Mouse (Mus musculus) hindbrain, embryonic 14.5 days (tissue): ENCODE measurements around the gene Fstl3. TPM values are rescaled to one million over a fixed set of nuclear protein-coding genes. Genes with fewer than 3 reads are reported as not detected.

ENCODE experiments used
- ATAC-seq: fragments of 200-750 bp; cut with Nextera tagmentation; 2 replicates; pipeline ENCODE4 v1.8.0; 2017; ENCODE audit warnings: moderate number of reproducible peaks, mild to moderate bottlenecking, moderate TSS enrichment, moderate library complexity; ENCODE audit not compliant: low FRiP score
- DNase-seq: peaks from one replicate; pipeline ENCODE4 v3.0.0-alpha.2; 2015; ENCODE audit warnings: low spot score
- H3K27ac ChIP-seq: fragments of 300-500 bp; sonication (generic); 2 replicates; pipeline ENCODE4 v1.5.1; 2014; ENCODE audit warnings: mild to moderate bottlenecking, moderate library complexity
- H3K27me3 ChIP-seq: fragments of 300-500 bp; sonication (generic); 2 replicates; pipeline ENCODE4 v1.6.1; 2014; ENCODE audit warnings: mild to moderate bottlenecking, low read length, mixed read lengths; ENCODE audit not compliant: control insufficient read depth, insufficient read depth
- H3K36me3 ChIP-seq: fragments of 300-500 bp; sonication (generic); replicated peaks from 2 replicates; pipeline ENCODE4 v1.6.1; 2014; ENCODE audit not compliant: control insufficient read depth, insufficient read depth
- H3K4me1 ChIP-seq: fragments of 300-500 bp; sonication (generic); replicated peaks from 2 replicates; pipeline ENCODE4 v1.6.1; 2014; ENCODE audit warnings: antibody characterized with exemption, low read length, mixed read lengths; ENCODE audit not compliant: control insufficient read depth, insufficient read depth
- H3K4me2 ChIP-seq: fragments of 300-500 bp; sonication (generic); replicated peaks from 2 replicates; pipeline ENCODE4 v1.6.1; 2014; ENCODE audit warnings: mild to moderate bottlenecking, moderate library complexity
- H3K4me3 ChIP-seq: fragments of 300-500 bp; sonication (generic); replicated peaks from 2 replicates; pipeline ENCODE4 v1.5.1; 2014; ENCODE audit warnings: mild to moderate bottlenecking, low read length
- H3K9ac ChIP-seq: fragments of 300-500 bp; sonication (generic); 2 replicates; pipeline ENCODE4 v1.6.1; 2014
- H3K9me3 ChIP-seq: fragments of 300-500 bp; sonication (generic); 2 replicates; pipeline ENCODE4 v1.6.1; 2016; ENCODE audit warnings: low read length; ENCODE audit not compliant: control insufficient read depth
- WGBS: fragments of 180-500 bp; shearing (Covaris S2); extraction: QIAGEN DNeasy Blood & Tissue Kit; methylation state at CpG from one replicate; pipeline ENCODE4 v1.1.7; 2014; 5-methylcytosine and 5-hydroxymethylcytosine counted together
- polyA plus RNA-seq: library from polyadenylated mRNA; unstranded; fragments of >200 nt; fragmentation: Nextera tagmentation; extraction: Ambion mirVana; gene quantifications from 2 replicates; pipeline ENCODE4 v1.2.1, GENCODE M21; 2014

The Fstl3 gene
- polyA plus RNA-seq, 1 experiment from 2014 or later: 1.6 TPM

- Histone ChIP-seq H3K9me3 (no peaks in the 10 kb centered on the region), H3K36me3 (peaks cover 85% of the 10 kb centered on the region), H3K27ac (no peak overlapping the region), H3K9ac (no peak overlapping the region), H3K4me1 (peaks cover 7% of the 10 kb centered on the region), H3K4me3 (no peak overlapping the region), H3K27me3 (no peaks in the 10 kb centered on the region), H3K4me2 (no peak overlapping the region)
- ATAC-seq (peak; percentile 46; the same call in 1 of the 2 replicates), DNase-seq (peak; percentile 92)
- 34% methylated on average over 15 of the region's 15 CpGs for WGBS
Observed at GRCm38 (mm10) chr10:79811736-79812637, 34.9 kb downstream of the Fstl3 start.

- no peaks in the 10 kb centered on the region for H3K4me1 ChIP-seq
- H3K4me3 ChIP-seq: no peak overlapping the region
- 78% methylated on average over 5 of the region's 5 CpGs for WGBS
- no peaks in the 10 kb centered on the region for H3K27me3 ChIP-seq
- no peak overlapping the region for H3K4me2 ChIP-seq
- H3K36me3 ChIP-seq: peaks cover 83% of the 10 kb centered on the region
- no peaks in the 10 kb centered on the region for H3K9me3 ChIP-seq
- DNase-seq (no peak), ATAC-seq (no peak)
- no peak overlapping the region for H3K9ac ChIP-seq
- H3K27ac ChIP-seq: no peak overlapping the region
Observed at GRCm38 (mm10) chr10:79814271-79814842, 37.3 kb downstream of the Fstl3 start.

GRCm38 (mm10) chr10:79815671-79816494, 38.8 kb downstream of the Fstl3 start:
- Histone ChIP-seq H3K9me3 (no peaks in the 10 kb centered on the region), H3K36me3 (peaks cover 83% of the 10 kb centered on the region), H3K9ac (no peak overlapping the region), H3K27me3 (no peaks in the 10 kb centered on the region), H3K4me3 (no peak overlapping the region), H3K4me2 (no peak overlapping the region), H3K27ac (no peak overlapping the region), H3K4me1 (no peaks in the 10 kb centered on the region)
- WGBS: 86% methylated on average over 12 of the region's 12 CpGs
- no peak for ATAC-seq
- no peak for DNase-seq

- peaks cover 79% of the 10 kb centered on the region for H3K36me3 ChIP-seq
- ATAC-seq (no peak), DNase-seq (no peak)
- H3K27me3 ChIP-seq: no peaks in the 10 kb centered on the region
- WGBS: 80% methylated on average over 2 of the region's 2 CpGs
- no peak overlapping the region for H3K4me3 ChIP-seq
- no peaks in the 10 kb centered on the region for H3K9me3 ChIP-seq
- H3K9ac ChIP-seq: no peak overlapping the region
- H3K27ac ChIP-seq: no peak overlapping the region
- H3K4me2 ChIP-seq: no peak overlapping the region
- peaks cover under 1% of the 10 kb centered on the region; the same call in 1 of the 2 replicates for H3K4me1 ChIP-seq
Observed at GRCm38 (mm10) chr10:79817111-79817510, 40.0 kb downstream of the Fstl3 start.

- H3K4me3 ChIP-seq: no peak overlapping the region
- no peak overlapping the region for H3K9ac ChIP-seq
- H3K27me3 ChIP-seq: no peaks in the 10 kb centered on the region
- H3K9me3 ChIP-seq: no peaks in the 10 kb centered on the region
- ATAC-seq (no peak), DNase-seq (no peak)
- no peak overlapping the region for H3K27ac ChIP-seq
- WGBS: 67% methylated on average over 4 of the region's 4 CpGs
- peaks cover 5% of the 10 kb centered on the region; the same call in 1 of the 2 replicates for H3K4me1 ChIP-seq
- peaks cover 71% of the 10 kb centered on the region for H3K36me3 ChIP-seq
- H3K4me2 ChIP-seq: no peak overlapping the region
Observed at GRCm38 (mm10) chr10:79818225-79818624, 41.2 kb downstream of the Fstl3 start.

GRCm38 (mm10) chr10:79819606-79820005, 42.5 kb downstream of the Fstl3 start:
- DNase-seq (no peak), ATAC-seq (no peak)
- H3K27me3 ChIP-seq: no peaks in the 10 kb centered on the region
- H3K9me3 ChIP-seq: no peaks in the 10 kb centered on the region
- whole genome bisulfite sequencing: 92% methylated on average over 17 of the region's 17 CpGs
- H3K4me1 ChIP-seq: peaks cover 5% of the 10 kb centered on the region; the same call in 1 of the 2 replicates
- H3K4me2 ChIP-seq: no peak overlapping the region
- peaks cover 65% of the 10 kb centered on the region for H3K36me3 ChIP-seq
- H3K4me3 ChIP-seq: no peak overlapping the region
- H3K9ac ChIP-seq: no peak overlapping the region
- no peak overlapping the region for H3K27ac ChIP-seq

- Histone ChIP-seq H3K36me3 (peaks cover 62% of the 10 kb centered on the region), H3K27me3 (no peaks in the 10 kb centered on the region), H3K9me3 (no peaks in the 10 kb centered on the region), H3K4me1 (peaks cover 5% of the 10 kb centered on the region; the same call in 1 of the 2 replicates), H3K9ac (no peak overlapping the region), H3K4me3 (no peak overlapping the region), H3K27ac (no peak overlapping the region), H3K4me2 (no peak overlapping the region)
- WGBS: 93% methylated on average over 8 of the region's 8 CpGs
- no peak for ATAC-seq
- no peak for DNase-seq
Observed at GRCm38 (mm10) chr10:79820277-79820676, 43.2 kb downstream of the Fstl3 start.

GRCm38 (mm10) chr10:79820782-79821181, 43.7 kb downstream of the Fstl3 start, which contains the start of gene Misp:
Misp (plus strand) TSS chr10:79820989.
- H3K4me3 ChIP-seq: no peak within 1 kb of the TSS
- no peak within 1 kb of the TSS for H3K9ac ChIP-seq
- H3K27me3 ChIP-seq: no peaks in the 10 kb centered on the region
- WGBS: 73% methylated on average over 11 of the region's 11 CpGs
- ATAC-seq: no peak
- H3K36me3 ChIP-seq: peaks cover 57% of the 10 kb centered on the region
- no peak for DNase-seq
- H3K27ac ChIP-seq: no peak within 1 kb of the TSS
- H3K4me1 ChIP-seq: peaks cover 5% of the 10 kb centered on the region; the same call in 1 of the 2 replicates
- no peaks in the 10 kb centered on the region for H3K9me3 ChIP-seq
- no peak within 1 kb of the TSS for H3K4me2 ChIP-seq

- H3K4me3 ChIP-seq: no peak overlapping the region
- DNase-seq (no peak), ATAC-seq (no peak)
- peaks cover 47% of the 10 kb centered on the region for H3K36me3 ChIP-seq
- 91% methylated on average over 12 of the region's 12 CpGs for WGBS
- H3K27ac ChIP-seq: no peak overlapping the region
- no peak overlapping the region for H3K4me2 ChIP-seq
- H3K4me1 ChIP-seq: peaks cover 5% of the 10 kb centered on the region; the same call in 1 of the 2 replicates
- no peaks in the 10 kb centered on the region for H3K27me3 ChIP-seq
- H3K9me3 ChIP-seq: no peaks in the 10 kb centered on the region
- no peak overlapping the region for H3K9ac ChIP-seq
Observed at GRCm38 (mm10) chr10:79821731-79822130, 44.7 kb downstream of the Fstl3 start.
